Mouse (Mus musculus): ENCODE measurements around the gene Sstr5. TPM values are rescaled to one million over a fixed set of nuclear protein-coding genes. Genes with fewer than 3 reads are reported as not detected.

The Sstr5 gene
- total RNA-seq, 4 experiments from 2014 or later: 1.4 to 1.7 (median 1.5) TPM

Other genes starting within 250 kb of the Sstr5 start
- gene Baiap3, start 240.9 kb downstream of the Sstr5 start, total RNA-seq (2022): 10 to 100 TPM; 14.5 to 33.9 (median 31.2) TPM
- 100 to 1,000 TPM; 228 to 239 (median 235) TPM for gene Ube2i, start 222.7 kb downstream of the Sstr5 start, total RNA-seq (2022)
- not detected for gene Prss34, start 198.9 kb downstream of the Sstr5 start, total RNA-seq (2022)
- not detected for gene Prss28, start 188.6 kb downstream of the Sstr5 start, total RNA-seq (2022)
- gene Prss29, start 178.6 kb downstream of the Sstr5 start, total RNA-seq (2022): not detected
- not detected for gene Tpsab1, start 151.7 kb downstream of the Sstr5 start, total RNA-seq (2022)
- not detected for gene Tpsb2, start 131.0 kb downstream of the Sstr5 start, total RNA-seq (2022)
- gene Tpsg1, start 128.0 kb downstream of the Sstr5 start, total RNA-seq (2022): not detected
- gene Cacna1h, start 63.5 kb downstream of the Sstr5 start, total RNA-seq (2022): 10 to 100 TPM; 44.2 to 56.5 (median 50.2) TPM
- 1 to 10 TPM in 1 of 4 experiments, under 1 TPM in 3; 0.76 to 2.1 (median 0.87) TPM for gene Tekt4, start 42.7 kb downstream of the Sstr5 start, total RNA-seq (2022)
- 10 to 100 TPM; 49.8 to 68.7 (median 54.9) TPM for gene Sox8, start 73.4 kb upstream of the Sstr5 start, total RNA-seq (2022)
- 10 to 100 TPM; 22.0 to 26.3 (median 24.6) TPM for gene Lmf1, start 81.8 kb upstream of the Sstr5 start, total RNA-seq (2022)
- gene Gng13, start 219.9 kb upstream of the Sstr5 start, total RNA-seq (2022): 100 to 1,000 TPM; 125 to 148 (median 137) TPM
- gene Chtf18, start 230.1 kb upstream of the Sstr5 start, total RNA-seq (2022): 1 to 10 TPM; 1.8 to 3.1 (median 2.1) TPM
- gene Rpusd1, start 230.4 kb upstream of the Sstr5 start, total RNA-seq (2022): 10 to 100 TPM; 55.9 to 61.2 (median 58.2) TPM
- 1 to 10 TPM in 1 of 4 experiments, under 1 TPM in 3; 0.30 to 1.1 (median 0.70) TPM for gene Mslnl, start 238.8 kb upstream of the Sstr5 start, total RNA-seq (2022)